Mouse (Mus musculus) liver, adult 2 months (tissue): Measurements from ENCODE around the gene Lpin3.

Experiments used
- CTCF ChIP-seq: fragments of 200-500 bp; IDR thresholded peaks from 2 replicates; pipeline ENCODE4 v1.5.1; 2011; ENCODE audit warnings: low read depth, low read length, control low read depth
- POLR2A ChIP-seq: fragments of 200-500 bp; IDR thresholded peaks from 2 replicates; pipeline ENCODE4 v1.6.1; 2011; ENCODE audit warnings: low read length, control low read depth; ENCODE audit not compliant: insufficient read depth; ENCODE audit errors: extremely low read depth

- no peak for TF ChIP-seq CTCF
- no peak for TF ChIP-seq POLR2A
These were observed 2.0 kb downstream of the Lpin3 start for GRCm38 (mm10) chr2:160882436-160882835.
